Mouse (Mus musculus) MEL (cell line): ENCODE results near the gene Acacb. TPM values are rescaled to one million over a fixed set of nuclear protein-coding genes. Genes with fewer than 3 reads are reported as not detected.

Source experiments
- DNase-seq: peaks from one replicate; pipeline ENCODE4 v3.0.0; 2011; ENCODE audit warnings: low read depth, low spot score
- H3K27ac ChIP-seq: 2 replicates; pipeline ENCODE4 v1.5.1; 2012; ENCODE audit warnings: low read depth, mild to moderate bottlenecking, control low read depth, low read length, moderate library complexity; ENCODE audit not compliant: control insufficient read depth
- H3K27me3 ChIP-seq, 2 experiments: fragments of 150-350 bp in 1 of 2; sonication (generic) in 1 of 2; 2 replicates each; pipeline ENCODE4 v1.6.1; 2012; ENCODE audit warnings: low read length in 2 of 2, mild to moderate bottlenecking in 2 of 2, improper control_type of control experiment in 1 of 2, moderate library complexity in 1 of 2; ENCODE audit not compliant: insufficient read depth in 2 of 2, control insufficient read depth in 1 of 2
- H3K36me3 ChIP-seq, 2 experiments: 2 replicates each; pipeline ENCODE4 v1.6.1; 2012 to 2014; ENCODE audit warnings: low read length in 2 of 2, improper control_type of control experiment in 1 of 2, inconsistent platforms in 1 of 2, mild to moderate bottlenecking in 1 of 2; ENCODE audit not compliant: insufficient read depth in 2 of 2, control insufficient read depth in 1 of 2
- H3K4me1 ChIP-seq, 2 experiments: fragments of 150-350 bp in 1 of 2; sonication (generic) in 1 of 2; 2 replicates each; pipeline ENCODE4 v1.6.1; 2012; ENCODE audit warnings: low read length in 2 of 2, improper control_type of control experiment in 1 of 2, mild to moderate bottlenecking in 1 of 2; ENCODE audit not compliant: insufficient read depth in 2 of 2, control insufficient read depth in 1 of 2
- H3K4me3 ChIP-seq, 2 experiments: fragments of 150-350 bp in 1 of 2; sonication (generic) in 1 of 2; 2 replicates each; pipeline ENCODE4 v1.5.1; 2012; ENCODE audit warnings: low read depth in 2 of 2, low read length in 2 of 2, mild to moderate bottlenecking in 2 of 2, moderate library complexity in 2 of 2, control low read depth in 1 of 2, improper control_type of control experiment in 1 of 2; ENCODE audit not compliant: control insufficient read depth in 1 of 2, insufficient read depth in 1 of 2
- H3K79me2 ChIP-seq: 2 replicates; pipeline ENCODE4 v1.6.1; 2012; ENCODE audit warnings: mild to moderate bottlenecking, low read length, moderate library complexity; ENCODE audit not compliant: control insufficient read depth, poor library complexity, insufficient read depth
- H3K9ac ChIP-seq: 2 replicates; pipeline ENCODE4 v1.6.1; 2012; ENCODE audit warnings: low read depth, mild to moderate bottlenecking, control low read depth, low read length, moderate library complexity; ENCODE audit not compliant: control insufficient read depth, poor library complexity, severe bottlenecking
- H3K9me3 ChIP-seq: fragments of 150-350 bp; sonication (generic); replicated peaks from 2 replicates; pipeline ENCODE4 v1.6.1; 2012; ENCODE audit warnings: mild to moderate bottlenecking, low read length, improper control_type of control experiment, moderate library complexity; ENCODE audit not compliant: insufficient read depth
- CHD1 ChIP-seq: IDR thresholded peaks from 2 replicates; pipeline ENCODE4 v1.6.1; 2012; ENCODE audit warnings: low read depth, mild to moderate bottlenecking, inconsistent platforms, low read length, improper control_type of control experiment
- E2F4 ChIP-seq: IDR thresholded peaks from 2 replicates; pipeline ENCODE4 v1.6.1; 2011; ENCODE audit warnings: low read depth, low read length, improper control_type of control experiment, borderline replicate concordance
- ELF1 ChIP-seq: IDR thresholded peaks from 2 replicates; pipeline ENCODE4 v1.6.1; 2014; ENCODE audit warnings: low read depth, mild to moderate bottlenecking, inconsistent platforms, low read length, improper control_type of control experiment, moderate library complexity
- EP300 ChIP-seq, 2 experiments: IDR thresholded peaks; 2 replicates each; pipeline ENCODE4 v1.6.1; 2011; ENCODE audit warnings: improper control_type of control experiment in 2 of 2, low read length in 2 of 2, low read depth in 1 of 2, mild to moderate bottlenecking in 1 of 2
- ETS1 ChIP-seq: IDR thresholded peaks from 2 replicates; pipeline ENCODE4 v1.6.1; 2012; ENCODE audit warnings: low read depth, mild to moderate bottlenecking, inconsistent platforms, low read length, improper control_type of control experiment, moderate library complexity
- GATA1 ChIP-seq: IDR thresholded peaks from 2 replicates; pipeline ENCODE4 v1.6.1; 2011; ENCODE audit warnings: low read depth, low read length, improper control_type of control experiment
- HCFC1 ChIP-seq: IDR thresholded peaks from 2 replicates; pipeline ENCODE4 v1.6.1; 2012; ENCODE audit warnings: low read depth, mild to moderate bottlenecking, inconsistent platforms, low read length, improper control_type of control experiment, moderate library complexity
- KAT2A ChIP-seq: conservative IDR thresholded peaks from 2 replicates; pipeline ENCODE4 v1.6.1; 2012; ENCODE audit warnings: low read depth, low read length, improper control_type of control experiment, inconsistent platforms
- MAFK ChIP-seq: IDR thresholded peaks from 2 replicates; pipeline ENCODE4 v1.6.1; 2011; ENCODE audit warnings: low read depth, mild to moderate bottlenecking, low read length, improper control_type of control experiment, borderline replicate concordance
- MAX ChIP-seq: IDR thresholded peaks from 2 replicates; pipeline ENCODE4 v1.6.1; 2011; ENCODE audit warnings: low read length, improper control_type of control experiment
- MAZ ChIP-seq: IDR thresholded peaks from 2 replicates; pipeline ENCODE4 v1.6.1; 2012; ENCODE audit warnings: low read depth, mild to moderate bottlenecking, inconsistent platforms, low read length, improper control_type of control experiment
- MXI1 ChIP-seq: IDR thresholded peaks from 2 replicates; pipeline ENCODE4 v1.6.1; 2011; ENCODE audit warnings: mild to moderate bottlenecking, low read depth, low read length, improper control_type of control experiment
- MYB ChIP-seq: IDR thresholded peaks from 2 replicates; pipeline ENCODE4 v1.6.1; 2011; ENCODE audit warnings: mild to moderate bottlenecking, low read depth, low read length, improper control_type of control experiment
- MYC ChIP-seq: IDR thresholded peaks from 2 replicates; pipeline ENCODE4 v1.6.1; 2011; ENCODE audit warnings: low read depth, mild to moderate bottlenecking, low read length, improper control_type of control experiment, moderate library complexity
- POLR2A ChIP-seq, 2 experiments: IDR thresholded peaks; 2 replicates each; pipeline ENCODE4 v1.6.1; 2011 to 2012; ENCODE audit warnings: low read length in 2 of 2, mild to moderate bottlenecking in 2 of 2, control low read depth in 1 of 2, improper control_type of control experiment in 1 of 2, low read depth in 1 of 2, moderate library complexity in 1 of 2; ENCODE audit not compliant: control insufficient read depth in 1 of 2, insufficient read depth in 1 of 2, poor library complexity in 1 of 2
- POLR2AphosphoS2 ChIP-seq: IDR thresholded peaks from 2 replicates; pipeline ENCODE4 v1.6.1; 2011; ENCODE audit warnings: low read length, improper control_type of control experiment
- RAD21 ChIP-seq: IDR thresholded peaks from 2 replicates; pipeline ENCODE4 v1.6.1; 2011; ENCODE audit warnings: mild to moderate bottlenecking, low read depth, low read length, improper control_type of control experiment
- SIN3A ChIP-seq: IDR thresholded peaks from 2 replicates; pipeline ENCODE4 v1.6.1; 2012; ENCODE audit warnings: low read length, improper control_type of control experiment, inconsistent platforms
- SMC3 ChIP-seq: IDR thresholded peaks from 2 replicates; pipeline ENCODE4 v1.6.1; 2011; ENCODE audit warnings: low read depth, low read length, improper control_type of control experiment
- TAL1 ChIP-seq: IDR thresholded peaks from 2 replicates; pipeline ENCODE4 v1.6.1; 2012; ENCODE audit warnings: mild to moderate bottlenecking, inconsistent platforms, low read length, moderate library complexity, mixed read lengths
- TBP ChIP-seq: IDR thresholded peaks from 2 replicates; pipeline ENCODE4 v1.8.0; 2011; ENCODE audit warnings: low read depth, low read length, improper control_type of control experiment
- ZNF384 ChIP-seq: IDR thresholded peaks from 2 replicates; pipeline ENCODE4 v1.6.1; 2012; ENCODE audit warnings: low read depth, mild to moderate bottlenecking, inconsistent platforms, low read length, improper control_type of control experiment
- polyA plus RNA-seq, 2 experiments: library from polyadenylated mRNA; stranded (reverse) in 1 of 2; unstranded in 1 of 2; fragments of >175 nt in 1 of 2; fragments of >200 nt in 1 of 2; gene quantifications; 2 replicates each; pipeline versions ENCODE4 v1.2.1 to v1.2.4; 2012; ENCODE audit warnings: low replicate concordance in 2 of 2, low read depth in 1 of 2; ENCODE audit not compliant: insufficient read length in 2 of 2, insufficient read depth in 1 of 2, missing spikeins in 1 of 2
- total RNA-seq: library from RNA; depleted of rRNA; stranded (reverse); fragments of 300-350 nt; gene quantifications from 2 replicates; pipeline ENCODE4 v1.2.3, GENCODE M21; 2012

Acacb gene
- total and polyA plus RNA-seq, 3 experiments, result 2.0 to 5.3 TPM; not detected in 1

DNA sequence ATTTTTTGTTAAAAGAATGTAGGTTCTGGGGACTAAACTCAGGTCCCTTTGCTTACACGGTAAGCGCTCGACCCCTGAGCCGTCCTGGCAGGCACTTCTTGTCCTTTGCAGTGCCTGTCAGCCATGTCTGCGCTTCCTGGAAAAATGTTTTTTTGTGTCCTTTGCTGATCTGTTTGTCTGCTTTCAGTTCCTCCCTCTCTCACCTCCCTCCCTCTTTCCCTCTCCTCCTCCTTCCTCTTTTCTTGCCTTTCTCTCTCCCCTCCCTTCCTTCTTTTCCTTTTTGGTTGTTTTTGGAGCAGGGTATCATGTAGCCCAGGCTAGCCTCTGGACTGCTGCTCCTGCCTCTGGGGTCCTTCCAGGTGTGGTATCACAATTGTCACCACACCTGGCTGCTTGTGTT is 31.3 kb upstream of the Acacb start:
- H3K27ac ChIP-seq, result no peak overlapping the region
- no peaks in the 10 kb centered on the region for H3K4me1 ChIP-seq
- no peak overlapping the region for H3K4me3 ChIP-seq
- TF ChIP-seq MYB (no peak), TBP (no peak), POLR2A (IDR thresholded peaks at IDR 0.05; ENCODE audit: control insufficient read depth in 1 of 2, insufficient read depth in 1 of 2, low read depth in 1 of 2, low read length in 2 of 2, poor library complexity in 1 of 2) (no peak), CHD1 (no peak), MAFK (no peak), GATA1 (no peak), MAZ (no peak), SIN3A (no peak)
- H3K36me3 ChIP-seq, result no peaks in the 10 kb centered on the region
- no peaks in the 10 kb centered on the region for H3K9me3 ChIP-seq
- H3K9ac ChIP-seq, result no peak overlapping the region
- no peaks in the 10 kb centered on the region for H3K79me2 ChIP-seq
- no peak for DNase-seq
- H3K27me3 ChIP-seq, result no peaks in the 10 kb centered on the region

GRCm38 (mm10) chr5:114116586-114116985 is 29.7 kb upstream of the Acacb start:
- TF ChIP-seq SMC3 (no peak), SIN3A (no peak), KAT2A (no peak)
- Histone ChIP-seq H3K36me3 (no peaks in the 10 kb centered on the region), H3K27ac (no peak overlapping the region), H3K79me2 (no peaks in the 10 kb centered on the region), H3K4me3 (no peak overlapping the region), H3K4me1 (no peaks in the 10 kb centered on the region), H3K9ac (no peak overlapping the region), H3K27me3 (no peaks in the 10 kb centered on the region), H3K9me3 (no peaks in the 10 kb centered on the region)
- DNase-seq, result no peak

GRCm38 (mm10) chr5:114119806-114120205 is 26.5 kb upstream of the Acacb start:
- TF ChIP-seq MAFK (no peak), ZNF384 (no peak), RAD21 (no peak), MXI1 (no peak), TAL1 (no peak), MYC (no peak), MYB (no peak), MAX (no peak), GATA1 (no peak), EP300 (IDR thresholded peaks at IDR 0.05; ENCODE audit: low read depth in 1 of 2, low read length in 2 of 2) (no peak), HCFC1 (no peak), POLR2AphosphoS2 (no peak), ETS1 (no peak), POLR2A (IDR thresholded peaks at IDR 0.05; ENCODE audit: control insufficient read depth in 1 of 2, insufficient read depth in 1 of 2, low read depth in 1 of 2, low read length in 2 of 2, poor library complexity in 1 of 2) (no peak), E2F4 (no peak), TBP (no peak), ELF1 (no peak)
- Histone ChIP-seq H3K4me1 (no peaks in the 10 kb centered on the region; a peak in 1 of 4 replicates), H3K36me3 (peaks cover 0 to 2% of the 10 kb centered on the region in 2 experiments; a peak in 2 of 4 replicates), H3K9ac (no peak overlapping the region), H3K27me3 (no peaks in the 10 kb centered on the region), H3K79me2 (no peaks in the 10 kb centered on the region), H3K4me3 (no peak overlapping the region), H3K9me3 (no peaks in the 10 kb centered on the region), H3K27ac (no peak overlapping the region)
- DNase-seq, result no peak
